Mouse (Mus musculus) spleen, embryonic (tissue): ENCODE measurements at regions not wholly inside any gene's neighbourhood (a gene's known extent, or its start where the extent isn't known, plus 50 kb on each side); places are given as distances from the start of the nearest gene placed in this dataset.

ENCODE experiments used
- CTCF ChIA-PET: fragments of 350-600 bp; sonication (Branson Sonifier 250); formaldehyde crosslinking; loops from one replicate; lab custom pipeline; 2022; lab: Charles Lee

DNA sequence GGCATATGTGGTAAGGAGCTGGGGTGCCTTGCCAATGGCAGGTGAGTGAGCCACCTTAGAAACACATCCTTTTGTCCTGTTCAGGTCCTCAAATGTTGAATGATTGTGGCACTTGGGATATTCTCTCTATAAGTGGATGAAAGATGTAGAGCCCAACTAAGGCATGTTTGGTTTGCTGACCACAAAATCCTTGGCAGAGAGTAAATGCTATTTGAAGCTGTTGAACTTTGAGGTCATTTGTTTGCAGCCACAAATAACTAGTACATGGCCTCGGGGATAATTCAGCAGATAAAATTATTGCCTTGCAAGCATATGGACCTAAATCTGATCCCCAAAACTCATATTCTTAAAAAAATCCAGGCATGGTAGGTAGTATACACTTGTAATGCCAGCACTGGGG lies 281.2 kb downstream of the Cd47 start:
- CTCF ChIA-PET: no interaction called here

DNA sequence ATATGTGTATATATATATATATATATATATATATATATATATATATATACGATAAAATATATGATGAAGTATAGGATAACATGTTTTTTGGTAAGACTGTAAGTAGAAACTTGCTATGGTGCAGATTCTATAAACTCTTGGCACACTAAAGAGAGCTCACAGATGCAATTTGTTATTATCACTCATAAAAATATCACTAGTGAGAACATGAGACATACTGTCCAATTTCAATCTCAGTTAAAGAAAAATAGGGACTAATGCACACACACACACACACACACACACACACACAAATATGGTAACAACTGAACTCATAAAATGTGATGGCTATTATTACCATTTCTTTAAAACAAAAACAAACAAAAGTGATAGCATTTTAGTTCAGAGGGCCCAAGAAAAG lies 292.0 kb downstream of the Cd47 start:
- CTCF ChIA-PET: interaction anchor here (0.7 kb wide), 1 partner anchor 141 kb away, joined by 6 read pairs; no protein-coding TSS in a partner anchor

DNA sequence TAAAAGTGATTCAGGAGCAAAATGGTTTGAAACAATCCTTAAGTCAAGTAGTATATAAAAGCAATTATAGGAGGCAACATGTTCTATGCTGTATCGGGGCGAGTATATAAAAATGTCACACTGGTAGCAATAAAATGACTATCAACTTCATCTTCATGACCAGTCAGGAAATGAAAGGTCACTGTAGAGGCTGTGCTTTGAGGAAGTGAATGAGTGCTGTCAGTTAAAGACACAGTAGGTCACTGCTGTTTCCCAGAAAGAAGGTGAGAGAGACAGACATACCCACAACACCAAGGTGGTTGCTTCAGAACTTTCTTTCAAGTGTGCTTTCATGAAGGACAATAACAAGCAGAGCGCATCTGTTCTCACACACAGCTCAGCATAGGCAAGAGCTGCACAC lies 292.4 kb downstream of the Cd47 start:
- CTCF ChIA-PET: interaction anchor here (0.7 kb wide), 1 partner anchor 140 kb away, joined by 6 read pairs; no protein-coding TSS in a partner anchor

DNA sequence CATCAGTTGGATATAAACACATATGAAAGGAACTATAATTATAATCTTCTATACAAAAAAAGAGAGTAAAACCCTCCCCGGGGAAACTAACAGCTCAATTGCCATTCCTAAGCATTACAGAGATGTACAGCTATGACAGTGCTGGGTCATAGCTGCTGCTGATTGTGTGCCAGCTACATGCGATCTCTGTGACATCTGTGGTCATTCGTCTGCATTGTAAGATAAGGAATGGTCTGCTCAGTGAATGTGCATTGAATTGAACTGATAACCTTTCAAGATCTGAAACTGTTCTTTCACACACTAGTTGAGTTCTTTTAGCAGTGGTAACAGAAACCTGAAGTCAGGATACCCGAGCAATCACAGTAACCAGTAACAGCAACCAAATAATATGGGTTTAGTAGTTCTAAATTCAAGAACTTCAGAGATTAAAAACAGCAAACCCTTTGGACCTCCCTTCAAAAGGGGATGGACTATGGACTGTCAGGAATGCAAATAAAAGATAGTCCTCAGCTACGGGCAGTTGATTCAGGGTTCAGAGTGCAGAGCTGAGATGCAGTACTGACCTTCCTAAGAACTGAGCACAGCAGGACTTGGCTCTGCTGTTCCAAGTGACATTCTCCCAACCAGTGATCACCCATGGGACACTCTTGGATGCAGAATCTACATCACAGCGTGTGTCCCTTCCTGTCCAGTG lies 295.7 kb downstream of the Cd47 start:
- CTCF ChIA-PET: no interaction called here

DNA sequence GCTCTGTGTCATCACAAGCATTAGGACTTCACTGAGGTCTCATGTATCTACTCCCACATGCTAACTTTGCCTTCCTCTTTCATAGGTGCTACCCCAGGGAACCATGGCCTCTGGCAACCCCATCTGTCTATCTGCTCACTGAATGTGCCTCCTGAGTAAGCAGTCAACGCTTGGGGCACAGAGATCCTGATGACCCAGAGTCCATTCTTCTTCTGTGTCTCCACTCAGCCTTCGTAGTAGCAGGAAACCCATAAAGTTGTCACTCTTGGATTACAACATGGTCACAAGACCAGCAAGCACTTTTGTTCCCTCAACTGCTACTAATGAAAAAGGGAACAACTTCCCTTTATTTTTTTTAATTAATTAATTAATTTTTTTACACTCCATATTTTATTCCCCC lies 296.2 kb downstream of the Cd47 start:
- CTCF ChIA-PET: no interaction called here

DNA sequence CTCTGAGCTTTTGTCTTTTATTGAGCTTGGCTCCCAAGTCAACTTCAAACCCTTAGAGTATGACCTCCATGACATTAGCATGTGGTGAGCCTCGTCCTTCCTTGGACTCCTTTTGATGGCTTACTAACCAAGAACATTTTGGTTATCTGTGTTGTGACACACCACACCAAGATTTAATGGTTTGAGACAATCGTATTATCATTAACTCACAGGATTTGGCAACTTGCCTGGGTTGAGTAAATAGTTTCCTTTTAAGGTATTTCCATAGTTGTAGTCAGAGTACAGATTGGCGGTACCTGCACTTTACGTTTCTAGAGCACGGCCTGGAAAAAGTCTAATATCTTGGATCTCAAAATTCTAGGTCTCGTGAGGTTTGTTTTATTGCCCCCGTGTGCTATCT lies 303.0 kb downstream of the Cd47 start:
- CTCF ChIA-PET: no interaction called here

DNA sequence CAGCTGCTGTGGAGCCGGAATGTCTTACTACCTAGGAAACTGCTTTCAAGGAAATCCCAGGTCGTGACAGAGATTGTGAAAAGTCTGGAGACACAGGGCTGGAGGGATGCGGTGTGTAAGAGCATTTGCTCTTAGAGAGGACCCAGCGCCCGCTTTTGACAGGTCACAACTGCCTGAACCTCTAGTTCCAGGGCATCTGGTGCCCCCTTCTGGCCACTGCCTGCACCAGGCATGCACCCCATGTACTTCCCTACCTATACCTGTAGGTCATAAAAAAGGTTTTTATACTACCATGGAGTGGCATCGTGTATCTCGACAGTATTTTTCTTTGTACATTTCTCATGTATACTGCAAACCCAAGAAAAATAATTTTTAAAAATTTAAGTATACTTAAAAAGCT lies 314.0 kb downstream of the Bbx start:
- CTCF ChIA-PET: no interaction called here

DNA sequence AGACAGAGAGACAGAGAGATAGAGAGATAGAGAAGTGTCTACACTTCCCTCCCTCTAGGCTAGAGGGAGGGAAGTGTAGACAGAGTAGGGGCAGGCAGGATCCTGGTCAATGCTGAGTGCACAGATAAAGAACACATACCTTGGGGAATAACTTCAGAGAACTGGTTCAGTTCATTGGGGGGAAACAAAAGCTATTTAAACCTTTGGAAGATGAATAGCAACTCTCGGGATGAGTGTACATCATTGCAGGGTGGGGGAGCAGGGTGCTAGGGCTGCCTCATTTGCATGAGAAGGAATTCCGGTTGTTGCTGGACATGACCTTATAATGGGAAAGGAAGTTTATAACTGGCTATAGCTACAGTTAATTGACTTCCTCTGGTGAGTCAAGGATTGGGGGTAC lies 309.7 kb downstream of the Bbx start:
- CTCF ChIA-PET: interaction anchor here (0.7 to 0.8 kb wide), 2 partner anchors 1581 to 1737 kb away, joined by 3 read pairs; no protein-coding TSS in a partner anchor

DNA sequence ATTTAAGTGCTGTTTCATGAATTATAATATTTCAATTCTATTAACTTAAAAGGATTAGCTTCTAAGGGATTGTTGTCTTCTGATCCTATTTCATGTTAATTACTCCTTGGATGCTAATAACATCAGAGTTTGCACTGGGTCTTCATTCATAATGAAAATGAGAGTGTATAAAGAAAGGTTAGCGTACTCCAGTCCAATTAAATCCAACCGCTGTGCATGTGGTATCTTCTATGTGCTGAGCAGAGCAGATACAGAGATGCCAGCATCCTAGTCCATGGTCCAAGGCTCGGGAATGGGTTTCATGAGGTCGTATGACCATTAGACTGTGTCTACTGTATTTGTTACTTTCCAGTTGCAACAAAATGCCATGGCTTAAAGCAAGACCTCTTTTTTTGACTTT lies 307.5 kb downstream of the Bbx start:
- CTCF ChIA-PET: interaction anchor here (0.7 kb wide), 1 partner anchor 513 kb away, joined by 19 read pairs; no protein-coding TSS in a partner anchor

DNA sequence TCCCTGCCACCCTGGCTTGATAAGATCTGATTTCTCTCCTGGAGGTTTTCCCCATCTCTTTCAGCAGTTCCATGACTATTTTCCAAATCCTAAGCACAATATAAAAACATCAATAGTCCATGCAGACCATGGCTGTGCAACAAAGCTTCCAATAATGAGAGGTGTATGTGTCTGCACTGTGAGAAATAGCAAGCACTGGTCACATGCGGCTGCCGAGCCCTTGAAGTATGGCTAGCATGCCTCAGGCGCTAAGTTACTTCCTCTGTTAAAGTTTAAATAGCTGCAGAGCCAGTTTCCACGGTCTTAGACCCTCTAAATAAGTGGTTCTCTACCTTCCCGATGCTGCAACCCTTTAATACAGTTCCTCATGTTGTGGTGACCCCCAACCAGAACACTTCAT lies 306.6 kb downstream of the Bbx start:
- CTCF ChIA-PET: no interaction called here

DNA sequence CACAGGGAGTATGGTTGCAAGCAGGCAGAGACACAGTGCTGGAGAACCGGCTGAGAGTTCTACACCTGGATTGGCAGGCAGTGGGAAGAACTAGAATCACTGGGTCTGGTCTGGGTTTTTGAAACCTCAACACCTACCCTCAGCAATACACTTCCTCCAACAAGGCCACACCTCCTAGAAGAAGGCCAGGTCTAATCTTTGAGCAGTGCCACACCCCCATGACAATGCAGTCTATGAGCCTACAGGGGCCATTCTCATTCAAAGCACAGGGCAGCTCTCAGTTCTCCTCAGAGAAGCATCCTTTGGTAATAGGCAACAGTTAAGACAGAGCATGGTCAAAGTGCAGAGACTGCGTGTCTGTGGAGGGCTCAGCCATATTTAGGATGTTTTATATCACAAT lies 300.8 kb downstream of the Bbx start:
- CTCF ChIA-PET: no interaction called here
